Mouse (Mus musculus): Measurements from ENCODE around the gene Zfp92.

DNA sequence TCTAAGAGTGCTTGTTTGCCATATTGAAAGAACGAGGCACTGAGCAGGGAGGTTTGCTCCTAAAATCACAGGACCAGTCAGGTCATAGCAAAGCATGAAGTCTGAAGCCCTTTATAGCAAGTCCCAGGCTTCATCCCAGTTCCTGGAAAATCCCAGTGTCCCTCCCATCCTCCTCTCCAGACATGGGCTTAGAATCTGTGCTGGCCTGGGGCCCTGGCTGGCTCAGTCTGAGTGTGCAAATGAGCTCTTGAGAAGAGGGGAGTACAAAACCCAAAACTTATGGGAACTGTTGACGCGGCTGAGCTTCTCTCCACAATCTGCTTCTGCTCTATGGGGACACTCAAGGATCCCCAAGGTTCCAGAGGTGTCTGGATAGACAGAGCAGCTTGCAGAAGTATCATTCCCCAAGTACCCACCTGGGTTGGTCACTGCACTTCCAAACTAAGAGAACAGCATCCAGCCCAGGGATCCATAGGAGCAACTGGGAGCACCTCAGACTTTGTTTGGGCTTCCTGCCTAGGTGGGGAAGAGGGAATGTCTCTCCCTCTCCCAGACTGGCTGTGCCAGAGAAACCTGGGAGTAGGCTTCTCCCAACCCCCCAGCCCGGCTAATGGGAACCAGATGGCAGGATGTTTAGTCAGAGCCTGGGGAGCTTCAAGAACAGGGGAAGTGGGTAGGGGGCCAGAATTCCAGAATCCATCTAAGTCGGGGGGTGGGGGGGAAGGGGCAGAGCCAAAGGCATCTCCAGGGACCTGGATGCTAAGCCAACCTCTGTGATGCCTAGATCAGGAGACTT lies 56.7 kb downstream of the Zfp92 start:
- no peak for TF ChIP-seq CTCF (IDR thresholded peaks at IDR 0.05; ENCODE audit: low read depth, low read length)
- no peak for TF ChIP-seq POLR2A (IDR thresholded peaks at IDR 0.05; ENCODE audit: insufficient read depth, low read length)
